Mouse (Mus musculus): Measurements from ENCODE around the gene A030005K14Rik.

The A030005K14Rik gene

DNA sequence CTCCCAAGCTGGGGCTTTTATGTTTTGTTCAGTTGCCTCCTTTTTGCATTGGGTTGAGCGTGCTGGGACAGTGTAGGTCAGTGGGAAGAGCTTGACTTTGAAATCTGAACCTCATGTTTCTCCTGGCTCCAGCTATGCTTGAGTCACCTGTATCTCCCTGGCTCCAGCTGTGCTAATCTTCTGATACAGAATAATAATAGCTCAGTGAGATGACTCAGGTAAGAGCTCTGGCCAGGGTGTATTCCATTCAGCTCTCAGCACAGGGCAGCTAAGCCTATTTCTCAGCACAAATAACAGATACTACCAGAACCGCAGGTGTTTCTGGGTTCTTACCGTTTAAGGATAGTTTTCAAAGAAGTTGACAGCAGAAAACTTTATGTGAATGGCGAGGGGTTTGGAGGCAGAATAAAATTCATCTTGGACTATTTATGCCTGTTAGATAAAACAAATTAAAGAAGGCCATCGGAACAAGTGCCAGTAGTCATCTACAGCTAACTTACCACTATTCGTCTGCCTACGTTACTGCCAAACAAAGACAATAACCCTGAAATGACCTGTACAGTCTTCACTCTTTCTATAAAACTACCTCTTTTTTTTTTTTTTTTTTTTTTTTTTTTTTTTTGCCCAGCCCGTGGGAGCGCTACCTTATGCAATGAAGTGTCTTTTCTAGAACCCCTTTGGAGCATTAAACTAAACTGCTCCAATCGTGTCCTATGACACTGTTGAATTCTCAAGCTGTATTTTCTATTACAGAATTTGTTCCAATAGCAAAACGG is 22.1 kb downstream of the A030005K14Rik start:
- no peak for DNase-seq (ENCODE audit: low spot score)

DNA sequence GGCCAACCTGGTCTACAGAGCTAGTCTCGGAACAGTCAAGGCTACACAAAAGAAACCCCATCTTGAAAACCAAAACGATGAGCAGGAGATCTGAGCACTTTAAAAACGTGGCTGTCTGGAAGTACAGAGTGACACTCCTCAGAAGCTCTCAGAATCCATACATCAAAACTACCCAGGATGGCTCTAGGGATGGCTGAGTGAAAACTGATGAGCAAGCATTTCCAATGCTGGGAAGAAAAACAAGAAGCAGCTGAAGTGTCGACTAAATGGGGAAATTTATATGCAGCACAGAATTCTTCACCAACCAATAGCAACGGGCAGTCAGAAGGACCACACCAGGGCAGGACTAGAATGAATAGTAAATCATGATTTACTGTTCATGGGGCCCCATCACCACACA is 24.7 kb downstream of the A030005K14Rik start:
- no peak for DNase-seq (ENCODE audit: low spot score)

DNA sequence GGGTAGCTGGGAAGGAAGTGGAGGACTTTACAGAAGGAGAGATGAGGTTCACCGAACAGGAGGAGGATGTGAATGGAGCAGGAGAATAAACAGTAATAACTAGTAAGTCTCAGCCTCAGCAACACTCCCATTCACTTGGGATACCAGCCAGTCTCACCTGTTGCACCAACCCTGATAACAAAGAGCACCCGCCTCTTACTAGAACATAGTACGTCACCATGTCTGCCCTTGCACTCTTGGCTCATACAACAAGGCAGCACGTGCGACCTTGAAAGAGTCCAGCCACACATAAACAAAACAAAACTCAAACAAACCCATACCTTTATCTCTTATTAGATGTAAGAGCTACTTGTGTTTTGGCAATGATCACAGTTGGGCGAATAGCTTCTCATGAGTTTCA is 26.7 kb downstream of the A030005K14Rik start:
- DNase-seq (ENCODE audit: low spot score) = no peak

DNA sequence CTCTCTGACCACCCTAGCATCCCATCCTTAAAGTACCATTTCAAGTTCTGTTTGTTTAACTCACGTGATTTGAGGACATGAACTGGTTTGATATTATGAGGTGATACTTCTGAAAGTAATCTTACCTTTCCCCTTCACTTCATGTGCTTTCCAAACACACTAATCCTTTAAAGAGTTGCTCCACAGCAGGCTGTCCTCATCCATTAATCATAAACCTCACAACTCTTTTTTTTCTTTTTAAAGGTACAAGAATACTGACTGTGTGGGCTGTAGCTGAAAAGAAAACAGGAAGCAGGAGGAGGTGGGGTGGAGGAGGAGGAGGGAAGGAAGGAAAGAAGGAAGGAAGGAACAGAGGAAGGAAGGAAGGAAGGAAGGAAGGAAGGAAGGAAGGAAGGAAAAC is 27.2 kb downstream of the A030005K14Rik start:
- DNase-seq (ENCODE audit: low spot score) = no peak

DNA sequence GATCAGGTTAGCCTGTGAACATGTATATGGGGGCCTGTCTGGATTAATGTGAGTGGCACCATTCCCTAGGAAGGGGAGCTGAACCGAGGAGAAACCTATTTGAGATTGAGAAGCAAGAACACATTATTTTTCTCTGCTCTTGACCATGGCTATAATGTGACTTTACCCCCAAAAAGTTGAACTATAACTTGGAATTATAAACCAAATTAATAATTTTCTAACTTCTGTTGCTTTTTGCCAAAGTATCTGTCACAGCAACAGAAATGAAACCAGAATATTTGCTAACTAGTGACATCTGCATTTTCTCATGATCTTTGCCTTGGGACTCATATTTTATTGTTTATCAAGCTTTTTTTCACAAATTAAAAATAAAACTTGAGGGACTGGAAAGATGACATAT is 42.6 kb downstream of the A030005K14Rik start:
- no peak for DNase-seq (ENCODE audit: low spot score)

DNA sequence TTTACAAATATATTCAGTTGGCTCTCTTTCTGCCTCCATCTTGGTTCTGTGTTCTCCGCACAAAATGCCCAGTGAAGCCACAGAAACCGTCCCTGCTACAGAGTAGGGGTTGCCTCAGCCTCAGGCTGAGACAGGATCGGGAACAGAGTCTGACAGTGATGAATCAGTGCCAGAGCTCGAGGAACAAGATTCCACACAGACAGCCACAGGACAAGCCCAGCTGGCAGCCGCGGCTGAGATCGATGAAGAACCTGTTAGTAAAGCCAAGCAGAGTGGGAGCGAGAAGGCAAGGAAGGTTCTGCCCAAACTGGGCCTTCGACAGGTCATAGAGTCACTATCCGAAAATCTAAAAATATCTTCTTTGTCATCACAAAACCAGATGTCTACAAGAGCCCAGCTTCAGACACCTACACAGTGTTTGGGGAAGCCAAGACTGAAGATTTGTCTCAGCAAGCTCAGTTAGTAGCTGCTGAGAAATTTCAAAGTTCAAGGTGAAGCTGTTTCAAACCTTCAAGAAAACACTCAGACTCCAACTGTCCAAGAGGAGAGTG is 43.8 kb downstream of the A030005K14Rik start:
- DNase-seq (ENCODE audit: low spot score) = no peak

DNA sequence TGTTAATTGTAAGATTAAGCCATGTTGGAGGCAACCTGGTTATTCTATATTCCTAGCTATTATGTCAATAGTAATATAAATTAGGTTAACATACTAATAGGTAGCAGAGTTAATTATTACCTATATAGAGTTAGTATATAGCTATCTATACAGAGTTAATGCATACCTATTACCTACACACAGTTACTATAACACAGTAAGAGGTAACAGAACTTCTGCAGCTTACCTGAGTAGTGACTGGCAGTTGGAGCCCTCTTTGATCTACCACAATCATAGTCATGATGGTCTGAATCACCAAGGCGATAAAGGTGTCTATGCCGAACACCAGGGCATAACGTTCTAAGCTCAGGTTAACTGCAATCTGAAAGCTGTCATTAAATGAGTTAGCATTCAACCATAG is 44.7 kb downstream of the A030005K14Rik start:
- DNase-seq (ENCODE audit: low spot score) = no peak
